Mouse (Mus musculus): ENCODE data around the gene Nxph4.

Nxph4 gene

DNA sequence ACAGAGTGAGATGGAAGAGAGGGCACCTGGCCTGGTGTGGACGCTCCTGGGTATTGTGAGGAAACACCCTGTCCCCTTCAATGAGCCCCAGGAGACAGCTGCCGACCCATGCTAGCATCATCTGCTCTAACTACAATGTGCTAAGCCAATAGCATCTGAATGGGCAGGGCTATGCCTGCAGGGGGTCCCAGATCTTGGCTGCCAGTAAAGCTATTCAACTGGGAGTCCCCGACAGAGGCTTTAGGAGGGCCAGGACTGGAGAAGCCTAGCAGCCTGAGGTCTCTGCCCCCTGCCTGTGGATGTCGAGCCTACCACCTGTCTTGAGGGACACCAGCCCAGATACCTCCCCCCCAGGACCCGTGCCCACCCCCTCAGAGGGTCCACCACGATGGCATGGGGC is 8.4 kb upstream of the Nxph4 start:
- DNase-seq (ENCODE audit: low spot score): no peak

DNA sequence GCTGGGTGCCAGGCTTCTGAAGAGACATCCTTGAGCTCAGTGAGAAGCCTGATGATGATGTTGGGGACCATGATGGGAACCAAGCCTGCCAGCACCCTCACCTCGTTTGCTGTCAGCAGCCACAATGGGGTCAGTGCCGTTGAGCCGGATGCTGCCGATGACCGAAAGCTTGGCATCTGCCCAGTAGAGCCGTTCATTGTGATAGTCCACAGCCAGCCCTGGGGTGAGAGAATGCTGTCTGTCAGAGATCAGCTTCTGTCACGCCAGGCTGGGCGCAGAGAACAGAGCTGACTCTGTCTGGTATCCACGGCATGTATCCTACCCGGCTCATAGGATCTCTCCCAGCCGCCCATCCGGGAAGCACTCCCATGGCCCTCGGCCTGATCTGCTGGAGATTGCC is 7.7 kb upstream of the Nxph4 start:
- DNase-seq (ENCODE audit: low spot score): no peak

DNA sequence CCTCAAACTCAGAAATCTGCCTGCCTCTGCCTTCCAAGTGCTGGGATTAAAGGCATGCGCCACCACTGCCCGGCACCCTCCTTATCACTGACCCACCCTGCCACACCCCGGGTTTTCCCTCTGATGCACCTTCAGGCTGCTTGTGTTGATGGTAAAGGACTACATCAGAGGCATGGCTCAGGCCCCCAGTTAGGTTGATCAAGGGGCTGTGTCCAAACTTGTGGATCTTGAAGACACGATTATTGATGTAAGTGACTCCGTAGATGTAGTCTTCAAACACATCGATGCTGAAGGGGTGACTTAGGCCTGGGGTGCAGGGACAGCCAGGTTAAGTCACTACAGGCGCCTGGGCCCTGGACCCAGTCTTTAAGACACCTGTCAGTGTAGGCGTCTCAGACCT is 7.2 kb upstream of the Nxph4 start:
- no peak for DNase-seq (ENCODE audit: low spot score)

DNA sequence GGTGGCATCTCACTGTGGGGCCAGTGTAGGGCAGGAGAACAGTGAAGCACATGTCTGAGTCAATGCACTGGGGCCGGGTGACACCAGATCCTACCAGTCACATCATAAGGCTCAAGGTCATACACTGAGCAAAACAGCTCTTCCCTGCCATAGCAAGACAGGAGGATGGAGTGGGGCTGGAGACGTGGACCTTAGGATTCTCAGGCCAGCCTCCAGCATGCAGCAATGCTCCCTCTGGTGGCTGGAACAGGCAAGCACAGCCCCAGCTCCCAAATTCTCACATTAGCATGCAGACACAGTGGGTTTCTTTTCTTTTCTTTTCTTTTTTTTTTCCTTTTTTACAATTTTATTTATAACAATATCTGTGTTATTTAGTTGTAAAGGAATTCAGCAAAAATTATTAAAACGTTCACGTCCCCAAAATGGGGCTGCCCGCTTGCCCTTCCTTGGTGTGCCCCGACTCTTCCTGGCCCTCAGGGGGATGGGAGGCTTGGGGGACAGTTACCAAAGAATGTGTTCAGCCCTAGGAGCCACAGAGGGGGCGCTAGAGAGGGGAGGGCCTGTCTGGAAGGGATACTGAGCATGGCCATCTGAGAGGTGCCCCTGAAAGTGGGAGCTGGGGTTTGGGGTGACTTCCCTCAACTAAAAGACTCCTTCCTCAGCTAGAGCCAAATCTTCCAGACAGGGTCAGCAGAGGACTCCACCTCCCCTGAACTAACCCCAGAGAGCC is 3.7 kb upstream of the Nxph4 start:
- peak; percentile 87 for DNase-seq (ENCODE audit: low spot score)

DNA sequence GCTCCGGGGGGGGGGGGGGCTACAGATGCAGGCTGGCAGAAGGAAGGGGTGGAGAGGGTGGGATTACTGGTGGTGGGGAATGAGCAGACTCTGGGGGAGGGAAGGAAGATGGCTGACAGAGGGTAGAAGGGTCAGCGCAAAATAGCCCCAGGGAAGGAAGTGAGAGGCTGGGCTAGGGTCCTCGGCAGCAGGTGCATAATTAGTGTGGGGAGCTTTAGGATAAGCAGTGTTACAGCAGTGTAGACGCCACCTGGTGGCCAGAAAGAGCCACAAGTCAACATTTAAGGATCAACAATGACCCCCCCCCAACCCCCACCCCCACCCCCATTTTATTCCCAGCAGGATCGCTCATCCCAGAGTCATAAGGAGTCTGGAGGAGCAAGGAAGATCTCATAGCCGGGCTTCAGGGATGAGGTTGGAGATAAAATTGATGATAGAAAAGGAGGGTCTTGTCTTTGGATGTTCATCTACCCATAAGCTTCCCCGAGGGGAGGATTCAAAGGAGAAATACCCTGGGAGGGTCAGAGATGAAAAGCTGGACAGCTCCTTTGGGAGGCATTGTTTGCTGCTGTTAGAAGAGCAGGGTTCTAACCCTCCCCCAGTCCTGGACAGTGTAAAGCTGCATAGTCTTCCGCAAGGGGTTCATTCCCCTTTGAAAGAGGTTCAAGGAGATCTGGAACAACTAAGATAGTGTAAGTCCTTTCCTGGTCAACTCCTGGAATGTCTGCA is 2.4 kb upstream of the Nxph4 start:
- DNase-seq (ENCODE audit: low spot score): no peak

DNA sequence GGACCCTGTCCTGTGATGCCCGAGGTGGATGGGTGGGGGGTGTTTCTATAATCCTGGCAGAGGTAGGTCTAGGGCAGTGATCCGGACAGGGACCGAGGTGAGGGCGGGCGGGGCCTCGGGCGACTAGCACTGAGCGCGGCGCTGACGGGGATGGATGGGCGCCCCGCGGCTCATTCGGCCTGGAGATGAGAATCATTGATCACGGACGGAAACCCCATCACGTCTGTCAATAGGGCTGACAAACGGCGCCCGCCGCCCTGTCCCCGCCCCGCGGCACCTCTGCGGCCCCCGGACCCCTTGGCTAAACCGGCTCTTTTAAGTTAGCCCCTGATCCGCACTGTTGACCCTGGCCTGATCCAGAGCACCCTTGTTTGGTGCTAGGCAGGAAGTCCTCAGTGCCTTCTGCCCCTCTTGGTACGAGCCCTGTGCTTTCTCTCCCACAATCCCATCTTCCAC is 598 bp upstream of the Nxph4 start:
- no peak for DNase-seq (ENCODE audit: low spot score)

DNA sequence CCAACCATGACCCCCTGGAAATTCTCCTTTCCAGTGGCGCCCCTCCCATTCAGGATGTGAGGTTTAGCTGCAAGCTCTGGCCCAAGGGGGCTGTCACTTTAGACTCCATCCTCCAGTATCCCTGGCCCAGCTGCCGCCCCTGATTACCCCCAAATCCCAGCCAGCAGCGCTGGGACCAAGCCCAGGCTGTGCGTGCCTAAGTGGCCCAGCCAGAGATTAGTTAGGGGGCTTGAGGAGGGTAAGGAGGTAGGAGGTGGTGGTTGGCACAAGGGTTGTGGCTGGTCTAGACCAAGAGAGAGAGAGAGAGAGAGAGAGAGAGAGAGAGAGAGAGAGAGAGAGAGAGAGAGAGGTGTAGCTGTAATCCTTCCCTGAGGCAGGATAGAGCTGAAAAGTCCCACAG is 2.8 kb downstream of the Nxph4 start:
- no peak for DNase-seq (ENCODE audit: low spot score)

DNA sequence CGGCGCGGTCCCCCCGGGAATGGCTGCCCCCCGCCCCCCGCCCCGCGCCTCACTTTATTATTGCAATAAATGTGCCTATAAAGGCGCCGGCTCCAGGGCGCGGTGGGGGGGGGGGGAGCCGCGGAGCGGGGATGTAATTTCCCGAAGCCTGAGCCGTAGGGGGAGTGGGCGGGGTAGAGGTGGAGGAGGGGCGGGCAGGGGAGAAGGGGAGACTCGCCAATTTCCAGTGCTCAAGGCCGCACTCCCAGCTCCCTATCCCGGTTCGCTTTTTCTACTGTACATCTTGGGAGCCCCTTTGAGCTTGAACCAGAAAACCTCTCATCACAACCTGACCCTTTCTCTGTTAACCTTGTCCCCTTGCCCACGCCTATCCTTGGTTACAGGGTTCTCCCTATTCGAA is 3.4 kb downstream of the Nxph4 start:
- DNase-seq (ENCODE audit: low spot score): no peak

DNA sequence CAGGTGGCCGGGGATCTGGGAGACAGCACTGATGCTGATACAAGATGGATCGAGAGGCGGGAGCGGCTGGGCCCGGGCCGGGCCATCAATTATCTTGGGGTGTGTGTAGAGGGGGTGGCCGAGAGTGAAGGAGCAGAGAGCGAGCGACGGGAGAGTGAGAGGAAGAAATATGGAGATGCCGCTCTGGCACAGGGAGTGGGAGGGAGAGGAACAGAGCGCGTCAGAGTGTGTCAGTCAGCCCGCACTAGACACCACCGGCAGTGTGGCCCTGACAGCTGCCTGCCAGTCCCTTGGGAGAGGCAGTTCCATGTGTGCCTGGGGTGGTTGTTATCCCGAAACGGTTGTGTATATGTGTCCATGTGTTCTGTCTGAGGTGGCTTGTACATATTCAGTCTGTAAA is 6.9 kb downstream of the Nxph4 start:
- no peak for DNase-seq (ENCODE audit: low spot score)

DNA sequence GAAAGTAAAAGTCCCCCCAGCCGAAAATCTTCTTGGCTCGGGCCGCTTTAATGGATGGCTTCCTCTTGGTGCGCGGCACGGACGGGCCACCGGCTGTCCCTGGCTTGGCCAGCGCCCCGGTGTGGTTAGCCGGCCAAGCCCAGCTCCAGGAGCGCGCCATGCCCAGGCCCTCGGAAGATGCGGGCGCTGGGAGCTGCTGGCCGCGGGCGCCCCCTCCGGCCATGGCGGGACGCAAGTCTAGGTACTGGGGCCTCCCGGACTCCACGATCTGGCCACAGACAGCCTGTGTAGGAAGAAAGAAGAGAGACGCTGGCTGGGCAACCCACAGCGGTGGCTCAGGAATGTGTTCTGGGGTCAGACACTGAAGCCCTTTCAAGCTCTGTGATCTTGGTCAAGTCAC is 7.7 kb downstream of the Nxph4 start:
- DNase-seq (ENCODE audit: low spot score): peak; percentile 80

DNA sequence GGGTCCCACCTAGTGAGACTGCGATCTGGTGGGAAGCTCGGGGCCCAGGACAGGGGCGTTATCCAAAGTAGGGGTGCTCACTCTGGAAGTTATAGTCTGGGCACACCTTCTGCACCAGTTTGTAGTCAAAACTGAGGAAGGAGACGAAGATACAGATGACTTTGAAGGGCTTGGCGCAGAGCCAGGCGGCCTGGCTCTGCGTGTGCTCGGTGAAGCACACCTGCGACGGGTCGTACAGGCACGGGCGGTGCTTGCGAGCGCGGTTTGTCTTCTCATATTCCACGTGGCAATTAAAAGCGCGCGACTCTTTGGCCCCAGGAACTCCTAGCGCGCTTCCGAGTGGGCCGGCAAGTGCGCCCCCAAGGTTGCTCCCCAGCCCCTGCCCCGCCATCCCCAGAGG is 8.3 kb downstream of the Nxph4 start:
- DNase-seq (ENCODE audit: low spot score): no peak

DNA sequence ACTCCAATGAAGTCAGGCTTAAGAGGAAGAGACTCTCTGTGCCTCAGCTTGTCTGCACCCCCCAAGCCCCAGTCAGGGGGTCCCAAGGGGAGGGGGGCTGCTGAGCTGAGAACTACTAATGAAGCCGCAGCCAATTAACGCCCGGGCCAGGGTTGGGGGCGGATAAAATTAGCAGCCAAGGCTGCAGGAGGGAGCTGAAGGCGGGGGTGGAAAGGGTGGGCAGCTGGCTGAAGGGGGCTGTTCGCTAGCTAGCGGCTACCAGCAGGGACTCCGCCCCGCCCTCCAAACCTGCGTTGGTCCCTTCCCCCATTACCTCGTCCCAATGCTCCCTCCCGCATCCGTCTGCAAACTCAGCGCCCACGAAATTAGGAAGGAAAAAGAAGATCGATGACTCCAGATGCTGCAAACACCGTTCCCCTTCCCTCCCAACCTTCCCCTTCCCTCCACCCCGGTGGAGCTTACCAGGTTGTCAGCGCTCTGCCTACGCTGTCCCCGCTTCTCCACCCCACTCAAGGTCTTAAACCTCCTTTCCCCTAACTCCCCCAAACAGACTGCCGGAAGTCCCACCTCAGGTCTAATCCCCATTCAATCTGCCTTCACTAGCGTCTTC is 9.6 kb downstream of the Nxph4 start:
- DNase-seq (ENCODE audit: low spot score): no peak

DNA sequence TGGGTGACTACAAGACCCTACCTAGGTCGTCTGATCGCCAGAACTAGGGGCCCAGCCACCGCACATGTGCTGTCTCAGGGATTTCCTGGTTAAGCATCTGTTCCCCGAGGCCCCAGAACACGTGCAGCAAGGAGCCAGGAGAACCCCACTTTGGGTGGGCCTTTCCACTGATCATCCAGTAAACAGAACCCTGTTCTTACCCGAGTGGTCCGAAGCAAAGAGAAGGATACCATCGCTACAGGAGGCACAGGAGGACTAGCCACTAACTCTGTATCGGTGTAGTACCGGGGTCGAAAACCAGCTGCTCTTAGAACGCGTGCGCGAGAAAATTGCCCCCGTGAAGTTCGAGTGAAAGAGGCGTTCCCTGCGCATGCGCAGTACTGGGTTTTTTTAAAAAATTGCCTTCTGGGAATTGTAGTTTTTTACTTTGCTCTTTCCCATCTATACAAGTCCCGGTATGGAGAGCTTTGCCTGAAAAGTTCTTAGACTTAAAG is 12.2 kb downstream of the Nxph4 start, which contains the start of gene Shmt2:
TSS of gene Shmt2 (minus strand) at position 357 of the 494 bp plus-strand sequence.
- DNase-seq (ENCODE audit: low spot score): peak; percentile 91

DNA sequence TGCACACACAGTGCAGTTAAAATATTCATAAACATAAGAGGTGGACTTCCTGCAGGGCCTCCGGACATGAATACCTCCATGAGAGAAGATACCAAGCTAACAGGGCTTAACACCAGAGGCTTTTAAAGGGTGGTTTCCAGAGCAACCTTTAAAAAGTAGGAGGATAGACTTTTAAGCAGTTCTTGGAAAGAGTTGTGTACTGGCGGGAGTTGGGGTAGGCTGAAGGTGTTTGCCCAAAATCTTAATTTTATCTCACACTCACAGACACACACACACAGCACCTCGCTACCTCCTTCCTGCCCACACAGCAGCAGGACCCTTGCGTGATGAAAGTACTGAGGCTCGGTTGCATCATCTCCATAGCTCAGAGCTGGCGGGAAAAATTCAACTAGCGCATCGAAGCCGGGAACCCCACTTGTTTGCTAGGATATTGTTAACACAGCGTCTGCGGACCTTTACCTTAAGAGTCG is 12.7 kb downstream of the Nxph4 start:
- no peak for DNase-seq (ENCODE audit: low spot score)

DNA sequence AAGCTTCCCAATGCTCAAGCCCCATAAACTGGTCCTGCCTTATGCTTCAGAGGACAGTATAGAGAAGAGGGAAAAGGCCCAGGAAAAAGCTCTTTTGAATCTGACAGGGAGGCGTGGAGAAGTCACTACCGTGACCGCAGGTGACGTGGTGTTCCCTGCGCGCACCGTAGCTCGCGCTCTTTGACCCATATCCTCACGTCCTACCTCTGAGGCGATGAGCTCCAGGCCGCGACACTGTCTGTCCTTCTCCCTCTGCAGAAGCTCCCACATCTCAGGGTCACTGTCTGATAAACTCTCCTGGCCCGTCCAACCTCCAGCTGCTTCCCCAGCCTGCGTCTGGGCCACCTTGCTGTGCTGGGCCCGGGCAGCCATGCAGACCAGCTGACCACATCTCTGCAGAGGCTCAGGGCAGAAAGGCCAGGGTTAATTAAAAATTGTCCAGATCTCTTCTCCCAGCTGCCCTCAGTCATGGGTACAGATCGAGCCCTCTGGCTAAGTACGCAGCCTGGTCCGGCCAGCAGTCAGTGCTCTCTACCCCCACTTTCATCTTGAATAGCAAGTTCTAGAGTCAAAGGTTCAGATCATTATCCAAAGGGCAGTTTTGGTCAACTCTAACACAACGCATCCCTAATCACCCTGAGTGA is 13.5 kb downstream of the Nxph4 start:
- DNase-seq (ENCODE audit: low spot score): no peak

DNA sequence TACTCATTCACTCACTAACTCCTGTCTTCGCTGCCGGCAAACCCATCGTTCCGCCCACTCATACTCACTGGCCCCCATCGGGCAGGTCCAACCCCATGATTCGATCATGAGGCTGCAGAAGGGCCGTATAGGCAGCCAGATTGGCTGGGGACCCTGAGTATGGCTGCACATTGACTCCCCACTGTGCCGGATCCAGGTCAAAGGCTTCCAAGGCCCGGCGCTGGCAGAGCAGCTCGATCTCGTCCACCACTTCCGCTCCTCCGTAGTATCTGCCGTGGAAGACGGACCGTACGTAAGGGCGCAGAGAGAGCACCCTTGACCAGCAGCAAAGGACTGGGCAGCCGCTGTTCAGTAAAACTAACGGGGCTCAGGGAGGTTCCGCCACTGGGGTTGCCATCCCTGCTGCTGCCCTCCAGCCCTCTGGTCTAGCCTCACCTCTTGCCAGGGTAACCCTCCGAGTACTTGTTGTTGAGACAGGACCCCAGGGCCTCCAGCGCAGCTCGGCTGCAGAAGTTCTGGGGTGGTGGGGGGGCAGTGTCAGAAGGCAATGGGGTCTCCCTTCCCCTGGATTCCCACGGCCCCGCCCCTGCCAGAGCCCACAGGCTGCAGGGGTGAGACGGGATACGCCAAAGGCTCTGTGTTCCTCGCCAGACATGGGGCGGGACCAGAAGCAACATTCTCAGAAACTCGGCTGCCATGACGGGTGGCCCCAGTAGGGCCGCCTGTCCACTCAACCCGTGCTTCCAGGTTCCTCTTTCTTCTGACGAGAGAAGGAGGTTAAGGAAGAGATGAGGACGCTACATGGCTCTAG is 14.3 kb downstream of the Nxph4 start:
- no peak for DNase-seq (ENCODE audit: low spot score)

DNA sequence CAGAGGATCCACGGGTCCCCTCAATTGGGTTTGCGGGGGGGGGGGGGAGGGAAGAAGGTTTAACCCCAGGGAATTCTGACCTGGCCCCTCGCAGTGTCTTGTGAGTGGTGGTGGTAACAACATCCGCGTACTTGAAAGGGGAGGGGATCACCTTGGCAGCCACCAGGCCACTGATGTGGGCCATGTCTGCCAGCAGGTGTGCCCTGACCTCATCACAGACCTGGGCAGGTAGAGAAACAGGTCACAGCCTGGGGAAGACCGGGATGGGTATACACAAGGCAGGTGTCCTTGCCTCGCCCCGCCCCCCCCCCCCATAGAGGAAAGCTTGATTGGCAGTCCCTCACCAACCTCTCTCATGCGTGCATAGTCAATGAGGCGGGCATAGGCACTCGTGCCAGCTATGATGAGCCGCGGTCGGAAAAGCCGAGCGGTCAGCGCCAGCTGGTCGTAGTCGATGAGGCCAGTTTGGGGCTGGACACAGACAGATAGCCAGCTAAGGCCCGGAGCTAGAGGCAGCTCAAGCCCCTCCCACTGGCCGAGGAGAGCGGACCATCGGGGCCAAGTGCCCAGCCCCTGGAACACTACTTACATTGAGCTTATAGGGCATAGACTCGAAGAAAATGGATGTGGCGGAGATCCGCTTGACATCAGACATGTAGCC is 15.2 kb downstream of the Nxph4 start:
- DNase-seq (ENCODE audit: low spot score): no peak

DNA sequence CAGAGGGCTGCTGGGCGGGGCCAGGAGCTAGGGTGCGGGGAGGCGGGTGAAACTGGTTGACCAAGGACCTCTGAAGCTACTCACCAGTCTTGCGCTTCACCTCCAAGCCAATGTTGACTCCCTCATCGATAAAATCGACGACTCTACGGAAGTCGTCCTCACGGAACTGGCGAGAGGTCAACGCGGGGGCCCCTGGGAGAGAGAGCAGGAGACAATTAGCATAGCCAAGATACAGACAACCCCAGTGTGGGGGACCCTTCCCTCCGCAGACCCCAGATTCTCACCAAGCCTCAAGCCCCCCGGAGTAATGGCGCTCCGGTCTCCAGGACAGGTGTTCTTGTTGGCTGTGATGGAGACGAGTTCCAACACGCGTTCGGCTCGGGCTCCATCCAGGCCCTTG is 16.4 kb downstream of the Nxph4 start:
- no peak for DNase-seq (ENCODE audit: low spot score)

DNA sequence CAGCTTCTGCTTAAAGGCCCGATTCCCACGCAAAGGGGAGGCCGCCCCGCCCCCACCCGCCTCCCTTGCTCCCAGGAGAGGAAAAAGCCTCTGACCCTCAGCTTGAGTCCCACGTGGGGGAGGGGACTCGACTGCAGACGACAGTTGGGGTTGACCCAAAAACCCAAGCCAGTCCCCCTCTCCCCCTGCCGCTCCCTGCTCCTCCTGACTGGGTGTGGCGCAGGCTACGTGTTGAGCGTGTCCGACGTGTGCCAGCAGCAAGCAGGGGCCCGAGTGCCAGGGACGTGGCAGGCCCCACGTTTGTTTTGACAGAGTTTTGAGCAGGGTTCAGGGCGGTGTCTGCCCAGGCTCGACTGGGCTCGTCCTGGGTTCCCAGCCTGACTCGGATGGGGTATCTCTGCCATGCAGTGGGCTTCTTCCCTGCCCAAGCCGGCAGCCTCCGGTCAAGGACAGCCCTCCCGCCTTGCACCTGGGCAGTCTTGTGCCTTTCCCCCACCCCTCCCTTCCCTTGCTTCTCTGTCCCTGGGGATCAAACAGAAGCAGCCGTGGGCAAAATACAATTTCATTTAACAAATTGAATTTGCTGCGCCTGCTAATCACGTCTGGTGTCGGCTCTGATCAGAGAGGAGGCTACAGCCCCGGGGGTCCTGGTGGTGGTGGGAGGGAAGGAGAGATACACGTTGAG is 17.6 kb downstream of the Nxph4 start:
- DNase-seq (ENCODE audit: low spot score): no peak

DNA sequence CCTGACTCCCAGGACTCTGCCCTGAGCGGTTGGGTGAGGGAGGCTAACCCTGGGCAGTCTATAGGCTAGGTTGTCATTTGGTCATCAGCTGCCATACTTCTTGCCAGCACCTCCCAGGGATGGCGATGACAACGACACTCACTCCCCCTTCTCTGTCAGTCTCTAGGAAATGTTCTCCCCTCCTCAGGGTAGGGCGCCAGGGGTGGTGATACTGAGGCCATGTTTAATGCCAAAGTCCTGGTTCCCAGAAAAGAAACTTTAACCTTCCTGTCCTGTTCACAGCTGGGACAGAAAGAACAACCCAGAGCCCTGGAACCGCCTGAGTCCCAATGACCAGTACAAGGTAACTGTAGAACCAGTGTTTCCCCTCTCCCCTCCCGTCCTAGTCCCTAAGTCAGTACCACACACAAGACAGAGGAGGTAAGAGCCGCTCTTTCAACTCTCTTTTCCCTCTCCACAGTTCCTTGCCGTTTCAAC is 18.3 kb downstream of the Nxph4 start:
- DNase-seq (ENCODE audit: low spot score): no peak

All from testis, postnatal 10 days (tissue).